Comparison of ENCODE assay signal across 8 mouse cellular contexts in the genomic region with DNA sequence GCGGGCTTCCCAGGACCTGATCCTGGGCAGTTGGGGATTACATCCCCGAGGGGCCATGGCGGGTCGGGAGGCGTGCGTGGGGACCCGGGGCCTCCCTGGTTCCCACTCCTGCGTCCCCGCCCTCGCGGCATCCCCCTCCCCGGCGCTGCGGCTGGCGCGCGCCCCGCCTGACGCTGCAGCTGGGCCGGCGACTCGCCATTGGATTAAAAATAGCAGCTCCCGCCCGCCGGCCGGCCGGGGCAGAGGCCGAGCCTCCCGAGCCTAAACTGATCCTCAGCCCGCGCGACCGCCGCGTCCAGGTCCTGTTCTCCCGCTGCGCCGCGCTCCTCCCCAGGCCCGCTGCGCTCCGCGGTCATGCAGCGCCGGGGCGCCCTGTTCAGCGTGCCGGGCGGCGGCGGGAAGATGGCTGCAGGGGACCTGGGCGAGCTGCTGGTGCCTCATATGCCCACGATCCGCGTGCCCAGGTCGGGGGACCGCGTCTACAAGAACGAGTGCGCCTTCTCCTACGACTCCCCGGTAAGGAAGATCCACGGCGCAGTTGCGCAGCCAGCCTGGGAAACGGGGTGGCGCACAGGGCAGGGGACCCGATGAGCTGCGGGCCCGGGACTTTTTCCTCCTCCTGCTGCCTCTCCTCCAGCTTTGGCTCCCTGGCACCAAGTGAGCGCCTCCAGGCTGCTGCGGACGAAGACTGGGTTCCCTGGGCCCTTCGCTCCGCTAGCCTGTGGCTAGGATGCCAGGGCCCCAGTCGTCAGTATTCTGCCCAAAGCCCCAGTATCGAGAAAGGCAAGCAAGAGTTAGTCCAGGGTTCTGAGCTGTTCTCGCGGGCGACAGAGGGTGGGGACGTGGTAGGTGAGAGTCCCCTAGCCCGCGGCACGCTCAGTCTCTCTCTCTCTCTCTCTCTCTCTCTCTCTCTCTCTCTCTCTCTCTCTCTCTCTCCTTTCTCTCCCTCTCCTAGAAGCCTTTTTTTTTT. TPM values are rescaled to one million over a fixed set of nuclear protein-coding genes. Genes with fewer than 3 reads are reported as not detected.
DNase-seq lines count a peak whose midpoint lies in the region; ATAC-seq and TF ChIP-seq lines count a peak whose summit lies in the region.

A gene (plus strand): TSS at position 190 of the 970 bp plus-strand sequence.

- H3K36me3 ChIP-seq in hindbrain, postnatal 0 days (ENCODE audit: insufficient read depth, low read length), result no peaks in the 10 kb centered on the region

- TF ChIP-seq POLR2A in cortical plate, adult 2 months (IDR thresholded peaks at IDR 0.05; ENCODE audit: extremely low read depth, insufficient read depth, low read length), result peak; percentile 7; the same call in 1 of the 2 replicates

- peaks cover 5% of the 10 kb centered on the region for H3K4me1 ChIP-seq in cortical plate, adult 2 months (ENCODE audit: control insufficient read depth, insufficient read depth, low read length)
- H3K4me1 ChIP-seq in hindbrain, postnatal 0 days (ENCODE audit: insufficient read depth, low read length), result 0 out of 2 replicates have a peak, but pooled peaks cover 4% of the 10 kb centered on the region

- peak within 1 kb of the TSS; percentile 98 for H3K27ac ChIP-seq in cortical plate, adult 2 months (ENCODE audit: insufficient read depth, low read length)
- peak within 1 kb of the TSS; percentile 93 for H3K27ac ChIP-seq in hindbrain, postnatal 0 days

- no peak for TF ChIP-seq CTCF in cortical plate, adult 2 months (IDR thresholded peaks at IDR 0.05; ENCODE audit: extremely low read depth, insufficient read depth, low read length)
- TF ChIP-seq CTCF in hindbrain, postnatal 0 days (IDR thresholded peaks at IDR 0.05; ENCODE audit: low read depth), result peak; percentile 52

- H3K9me3 ChIP-seq in hindbrain, postnatal 0 days (ENCODE audit: low read length), result no peaks in the 10 kb centered on the region

- DNase-seq in adrenal gland, adult 18-20 months (ENCODE audit: low spot score in 2 of 2), result peak; percentile 63 to 79
- DNase-seq in gastrocnemius, adult 8-10 months (ENCODE audit: low spot score in 2 of 2), result peak; percentile 64 to 75
- DNase-seq in hindbrain, postnatal 0 days (ENCODE audit: low spot score), result peak; percentile 82
- peak; percentile 27 to 80 for DNase-seq in left cerebral cortex, postnatal 10 days (ENCODE audit: extremely low spot score in 1 of 2, low spot score in 2 of 2)
- peak; percentile 46 to 53 for DNase-seq in right cerebral cortex, postnatal 36 days (ENCODE audit: low spot score in 2 of 2)
- DNase-seq in c-Kit-positive CD71-positive TER-119-positive erythroid progenitor cells, embryonic 14.5 days (ENCODE audit: low spot score), result no peak

- no peaks in the 10 kb centered on the region for H3K27me3 ChIP-seq in hindbrain, postnatal 0 days (ENCODE audit: insufficient read depth, low read length)

- H3K4me3 ChIP-seq in cortical plate, adult 2 months (ENCODE audit: insufficient read depth, low read length), result peak within 1 kb of the TSS; percentile 91
- peak within 1 kb of the TSS; percentile 92 for H3K4me3 ChIP-seq in hindbrain, postnatal 0 days (ENCODE audit: low read length)

- peak within 1 kb of the TSS; percentile 87 for H3K9ac ChIP-seq in hindbrain, postnatal 0 days (replicated peaks; ENCODE audit: low read length)

- intact Hi-C loops in left cerebral cortex, postnatal 10 days (cut with DNase I), result loop anchor here (5.0 kb wide), 1 partner anchor 80 kb away; a partner anchor contains a TSS

- peak within 1 kb of the TSS; percentile 75 for H3K4me2 ChIP-seq in hindbrain, postnatal 0 days (ENCODE audit: low read depth, low read length)

- peak; percentile 81 for ATAC-seq in hindbrain, postnatal 0 days
- 0 out of 2 replicates have a peak, but pooled peaks have one; percentile 11 for ATAC-seq in megakaryocyte progenitor cell, adult 5-6 weeks (replicated peaks; ENCODE audit: poor library complexity)

- WGBS in hindbrain, postnatal 0 days, result 0% methylated on average over 77 of the region's 84 CpGs

RNA-seq across cellular contexts. Expression of the gene that starts here (rescaled TPM):
- 1 to 10 TPM; 3.1 to 4.4 TPM for total RNA-seq in adrenal gland, adult 18-20 months (2021)
- 11.4 and 11.7 TPM in 2 replicates for polyA plus RNA-seq in cortical plate, adult 2 months (2012; rRNA removed)
- 100 to 1,000 TPM; 189 to 250 (median 219) TPM for total RNA-seq in gastrocnemius, adult 8-10 months (2022)
- total RNA-seq in hindbrain, postnatal 0 days (2014; rRNA removed), result 8.5 and 10.5 TPM in 2 replicates
- 13.1 and 14.2 TPM in 2 replicates for polyA plus RNA-seq in hindbrain, postnatal 0 days (2015; fragmentation: Nextera tagmentation; extraction: Ambion mirVana)
- total RNA-seq in left cerebral cortex, postnatal 10 days (2021), result 10 to 100 TPM; 35.3 to 35.9 TPM
- not detected in 2 replicates for total RNA-seq in megakaryocyte progenitor cell, adult 5-6 weeks (2015)
- not detected in 2 replicates for total RNA-seq in megakaryocyte progenitor cell, adult 5-6 weeks (2017)

Comparison
In these comparisons a context has a peak if more than half of its experiments do, and no peak if none do; other contexts are left out.
1. RNA of the gene that starts here (total RNA-seq): 189 to 250 TPM in gastrocnemius, adult 8-10 months; 35.3 to 35.9 TPM in left cerebral cortex, postnatal 10 days, 8.5 to 10.5 TPM in hindbrain, postnatal 0 days, 3.1 to 4.4 TPM in adrenal gland, adult 18-20 months and not detected in megakaryocyte progenitor cell, adult 5-6 weeks; every median in the first group is over 4 times any median in the second.
2. Peak in ATAC-seq in megakaryocyte progenitor cell, adult 5-6 weeks; RNA of the gene not detected or under 1 TPM.